Mouse (Mus musculus) embryonic facial prominence, embryonic 14.5 days (tissue): ENCODE results near the gene Wdr60. TPM values are rescaled to one million over a fixed set of nuclear protein-coding genes. Genes with fewer than 3 reads are reported as not detected.

ENCODE experiments used
- ATAC-seq: fragments of 200-750 bp; cut with Nextera tagmentation; 2 replicates; pipeline ENCODE4 v1.8.0; 2017; ENCODE audit warnings: low read depth, moderate number of reproducible peaks, moderate TSS enrichment
- DNase-seq: peaks from one replicate; pipeline ENCODE4 v3.0.0-alpha.2; 2015; ENCODE audit warnings: low spot score
- H3K27ac ChIP-seq: fragments of 300-500 bp; sonication (generic); replicated peaks from 2 replicates; pipeline ENCODE4 v1.5.1; 2014; ENCODE audit warnings: low read depth, mild to moderate bottlenecking, low read length, moderate library complexity
- H3K27me3 ChIP-seq: fragments of 300-500 bp; sonication (generic); replicated peaks from 2 replicates; pipeline ENCODE4 v1.6.1; 2014; ENCODE audit warnings: low read length; ENCODE audit not compliant: control insufficient read depth, insufficient read depth
- H3K36me3 ChIP-seq: fragments of 300-500 bp; sonication (generic); 2 replicates; pipeline ENCODE4 v1.6.1; 2014; ENCODE audit warnings: low read length, mixed read lengths; ENCODE audit not compliant: control insufficient read depth, insufficient read depth
- H3K4me1 ChIP-seq: fragments of 300-500 bp; sonication (generic); 2 replicates; pipeline ENCODE4 v1.6.1; 2014; ENCODE audit warnings: antibody characterized with exemption, low read length; ENCODE audit not compliant: control insufficient read depth, insufficient read depth
- H3K4me2 ChIP-seq: fragments of 300-500 bp; sonication (generic); 2 replicates; pipeline ENCODE4 v1.6.1; 2014; ENCODE audit warnings: low read depth, mild to moderate bottlenecking, low read length, moderate library complexity, mixed read lengths
- H3K4me3 ChIP-seq: fragments of 300-500 bp; sonication (generic); 2 replicates; pipeline ENCODE4 v1.5.1; 2014; ENCODE audit warnings: low read depth, mild to moderate bottlenecking, low read length
- H3K9ac ChIP-seq: fragments of 300-500 bp; sonication (generic); 2 replicates; pipeline ENCODE4 v1.6.1; 2014; ENCODE audit warnings: low read depth, mild to moderate bottlenecking, low read length, moderate library complexity, mixed read lengths
- H3K9me3 ChIP-seq: fragments of 300-500 bp; sonication (generic); 2 replicates; pipeline ENCODE4 v1.6.1; 2016; ENCODE audit warnings: low read length; ENCODE audit not compliant: control insufficient read depth
- WGBS: fragments of 180-500 bp; shearing (Covaris S2); extraction: QIAGEN DNeasy Blood & Tissue Kit; methylation state at CpG from one replicate; pipeline ENCODE4 v1.1.7; 2014; 5-methylcytosine and 5-hydroxymethylcytosine counted together
- microRNA-seq: library from miRNA; unstranded; fragments of <30 nt; microRNA quantifications from one replicate; pipeline ENCODE4, GENCODE M21; 2016; ENCODE audit warnings: borderline number of aligned reads
- polyA plus RNA-seq: library from polyadenylated mRNA; unstranded; fragments of >200 nt; fragmentation: Nextera tagmentation; extraction: Ambion mirVana; gene quantifications from 2 replicates; pipeline ENCODE4 v1.2.1, GENCODE M21; 2014

Wdr60 gene
- polyA plus RNA-seq, 1 experiment from 2014 or later = 18.6 TPM

- H3K27ac ChIP-seq = no peak overlapping the region
- H3K4me1 ChIP-seq = no peaks in the 10 kb centered on the region
- no peak overlapping the region for H3K9ac ChIP-seq
- H3K36me3 ChIP-seq = no peaks in the 10 kb centered on the region
- ATAC-seq (no peak), DNase-seq (no peak)
- H3K4me2 ChIP-seq = no peak overlapping the region
- no peaks in the 10 kb centered on the region for H3K9me3 ChIP-seq
- no peak overlapping the region for H3K4me3 ChIP-seq
- H3K27me3 ChIP-seq = no peaks in the 10 kb centered on the region
- 69% methylated on average over 5 of the region's 5 CpGs for WGBS
Observed at GRCm38 (mm10) chr12:116159223-116159622, 103.6 kb downstream of the Wdr60 start.

DNA sequence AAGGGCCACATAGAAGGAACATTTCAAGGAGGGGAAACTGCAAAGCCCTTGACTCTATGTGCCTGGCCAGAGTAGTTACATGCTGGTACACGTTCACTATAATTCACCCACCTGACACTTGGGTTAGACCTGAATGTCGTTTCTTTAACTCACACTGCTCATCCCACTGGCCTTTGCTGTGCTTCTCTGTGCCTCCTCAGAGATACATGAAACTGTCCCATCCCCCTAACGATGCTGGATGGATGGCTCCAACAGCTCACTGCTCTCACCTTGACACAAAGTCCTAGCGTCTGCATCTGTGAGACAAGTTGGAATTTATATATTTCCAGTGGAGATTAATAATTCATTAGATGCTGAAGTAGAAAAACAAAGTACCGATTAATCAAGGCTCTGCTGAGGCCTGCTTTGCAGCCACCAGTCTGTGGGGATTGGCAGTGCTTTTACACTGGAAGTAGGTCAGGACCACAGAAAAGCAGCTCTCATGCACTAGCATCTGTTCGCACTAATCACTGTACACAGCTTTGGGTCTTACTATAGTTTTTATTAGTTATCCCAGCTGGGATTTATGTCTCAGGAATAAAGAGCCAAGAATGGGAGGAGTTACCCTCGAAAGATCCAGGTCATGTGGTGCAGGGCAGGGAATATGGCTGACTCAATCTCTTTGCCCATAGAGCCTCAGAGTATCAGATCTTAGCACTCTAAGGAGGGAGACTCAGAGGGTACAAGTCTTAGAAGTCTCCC is 105.9 kb downstream of the Wdr60 start:
- no peaks in the 10 kb centered on the region for H3K4me1 ChIP-seq
- WGBS = 76% methylated on average over 7 of the region's 7 CpGs
- no peaks in the 10 kb centered on the region for H3K9me3 ChIP-seq
- no peaks in the 10 kb centered on the region for H3K27me3 ChIP-seq
- H3K9ac ChIP-seq = no peak overlapping the region
- ATAC-seq = no peak; the same call in 1 of the 2 replicates
- no peak overlapping the region for H3K4me3 ChIP-seq
- H3K4me2 ChIP-seq = no peak overlapping the region
- no peaks in the 10 kb centered on the region for H3K36me3 ChIP-seq
- DNase-seq = no peak
- no peak overlapping the region for H3K27ac ChIP-seq

Small RNA genes within 50 kb of the gene (microRNA-seq; reads per million reads assigned to microRNA genes)
- not detected for gene Gm23190

Other genes with a start within 250 kb of the Wdr60 start
- 41.7 and 51.2 TPM in 2 replicates for gene Zfp386, start 215.3 kb downstream of the Wdr60 start, polyA plus RNA-seq
- 3.6 and 3.8 TPM in 2 replicates for gene Vipr2, start 185.3 kb downstream of the Wdr60 start, polyA plus RNA-seq
- not detected in 2 replicates for gene Gm11027, start 12.4 kb upstream of the Wdr60 start, polyA plus RNA-seq
- 28.5 and 30.6 TPM in 2 replicates for gene Esyt2, start 18.2 kb upstream of the Wdr60 start, polyA plus RNA-seq
- 37.0 and 40.5 TPM in 2 replicates for gene Ncapg2, start 142.4 kb upstream of the Wdr60 start, polyA plus RNA-seq
- 0.30 and 0.65 TPM in 2 replicates for gene Ptprn2, start 222.7 kb upstream of the Wdr60 start, polyA plus RNA-seq